In genomic region chr3:69485347-69485746, GRCm38 (mm10) we compare ENCODE assay signal across 14 mouse cellular contexts.
A peak's percentile ranks its signal among the peaks of the same experiment; 100 is the strongest.
DNase-seq lines count a peak whose midpoint lies in the region; ATAC-seq lines count a peak whose summit lies in the region.
"Had no signal": no experiment of that assay in that cellular context is flagged by ENCODE, and none has a peak within 500 bp of the region (broad histone marks: within the 10 kb centered on the region; RNA-seq: fewer than 3 reads in every experiment).

No protein-coding gene starts in this region.

- peak; percentile 15 for DNase-seq in adrenal gland, postnatal 10 days
- DNase-seq in adrenal gland, adult 8-10 months: no peak
- peak; percentile 41 for DNase-seq in NIH3T3 (ENCODE audit: low read depth)
- DNase-seq in spleen, adult 12 weeks (ENCODE audit: low spot score): no peak
- DNase-seq: gastrocnemius, postnatal 25 days; heart, adult 18-20 months; heart, postnatal 10 days; heart, postnatal 4 days; kidney, adult 8-10 months had no signal

- ATAC-seq in megakaryocyte progenitor cell, adult 5-6 weeks (replicated peaks; ENCODE audit: poor library complexity): peak; percentile 19; the same call in 1 of the 2 replicates
- ATAC-seq in inflammation-experienced regulatory T-cells, adult 6 months: no peak
- ATAC-seq: activated CD4-positive, CD25-positive, alpha-beta regulatory T cell, adult 4 months; CD4-positive, CD25-positive, alpha-beta regulatory T cell, adult 4 months; forebrain, embryonic 15.5 days had no signal

Comparison
In these comparisons a context has a peak if more than half of its experiments do, and no peak if none do; other contexts are left out.
1. DNase-seq: peak in adrenal gland, postnatal 10 days (single experiment) and NIH3T3 (single experiment); none in adrenal gland, adult 8-10 months (single experiment) and spleen, adult 12 weeks (single experiment).